Mouse (Mus musculus) erythroblast, embryonic 14.5 days (primary cell): ENCODE results near the gene Plekhh2.

Source experiments
- GATA1 ChIP-seq: IDR thresholded peaks from 2 replicates; pipeline ENCODE4 v1.6.1; 2012; ENCODE audit warnings: low read length, inconsistent platforms, mixed read lengths
- TAL1 ChIP-seq: IDR thresholded peaks from 3 replicates; pipeline ENCODE4 v1.6.1; 2012; ENCODE audit warnings: low read length, inconsistent platforms, mixed read lengths

- TF ChIP-seq GATA1 (no peak), TAL1 (no peak)
Observed at GRCm38 (mm10) chr17:84512516-84513085, 906 bp downstream of the Plekhh2 start.
